Mouse (Mus musculus): Measurements from ENCODE around the gene Olfr704. TPM values are rescaled to one million over a fixed set of nuclear protein-coding genes. Genes with fewer than 3 reads are reported as not detected.

Gene Olfr704
- total RNA-seq (2023): not detected

GRCm38 (mm10) chr7:106862885-106863284 lies at the start of gene Olfr704:
Olfr704 (plus strand) TSS chr7:106863185.

GRCm38 (mm10) chr7:106813829-106814228 lies 49.2 kb upstream of the Olfr704 start, which contains the start of gene Olfr701:
Olfr701 (plus strand) TSS chr7:106814129.

GRCm38 (mm10) chr7:106833793-106834192 lies 29.2 kb upstream of the Olfr704 start, which contains the start of gene Olfr702:
Olfr702 (minus strand) TSS chr7:106833893.

GRCm38 (mm10) chr7:106843060-106843459 lies 19.9 kb upstream of the Olfr704 start, which contains the start of gene Olfr703:
Olfr703 (plus strand) TSS chr7:106843360.

GRCm38 (mm10) chr7:106876791-106877190 lies 13.8 kb downstream of the Olfr704 start, which contains the start of gene Olfr705:
Olfr705 (minus strand) TSS chr7:106876891.

GRCm38 (mm10) chr7:106888062-106888461 lies 25.1 kb downstream of the Olfr704 start, which contains the start of gene Olfr706:
Olfr706 (minus strand) TSS chr7:106888162.

GRCm38 (mm10) chr7:106901141-106901540 lies 38.2 kb downstream of the Olfr704 start, which contains the start of gene Olfr707:
Olfr707 (minus strand) TSS chr7:106901241.

GRCm38 (mm10) chr7:106907676-106908075 lies 44.7 kb downstream of the Olfr704 start, which contains the start of gene Olfr1532-ps1:
Olfr1532-ps1 (plus strand) TSS chr7:106908001.

Other genes starting within 250 kb of the Olfr704 start
- gene Olfr693, start 182.6 kb upstream of the Olfr704 start, total RNA-seq (2023): not detected
- not detected for gene Olfr694, start 171.4 kb upstream of the Olfr704 start, total RNA-seq (2023)
- gene Olfr695, start 146.8 kb upstream of the Olfr704 start, total RNA-seq (2023): not detected
- not detected for gene Olfr697, start 120.7 kb upstream of the Olfr704 start, total RNA-seq (2023)
- gene Olfr698, start 107.8 kb upstream of the Olfr704 start, total RNA-seq (2023): not detected
- gene Olfr699, start 70.0 kb upstream of the Olfr704 start, total RNA-seq (2023): not detected
- gene Olfr700, start 54.4 kb upstream of the Olfr704 start, total RNA-seq (2023): not detected
- not detected for gene Olfr701, start 49.1 kb upstream of the Olfr704 start, total RNA-seq (2023)
- gene Olfr702, start 29.3 kb upstream of the Olfr704 start, total RNA-seq (2023): not detected
- not detected for gene Olfr703, start 19.8 kb upstream of the Olfr704 start, total RNA-seq (2023)
- gene Olfr705, start 13.7 kb downstream of the Olfr704 start, total RNA-seq (2023): not detected
- gene Olfr706, start 25.0 kb downstream of the Olfr704 start, total RNA-seq (2023): not detected
- not detected for gene Olfr707, start 38.1 kb downstream of the Olfr704 start, total RNA-seq (2023)
- gene Olfr1532-ps1, start 44.8 kb downstream of the Olfr704 start, total RNA-seq (2023): not detected
- 0.33 TPM for gene Olfr709-ps1, start 69.0 kb downstream of the Olfr704 start, total RNA-seq (2023)
- gene Olfr710, start 85.1 kb downstream of the Olfr704 start, total RNA-seq (2023): not detected
- not detected for gene Olfr6, start 100.8 kb downstream of the Olfr704 start, total RNA-seq (2023)
- not detected for gene Olfr711, start 112.3 kb downstream of the Olfr704 start, total RNA-seq (2023)
- gene Olfr2, start 142.9 kb downstream of the Olfr704 start, total RNA-seq (2023): not detected
- gene Olfr713, start 168.0 kb downstream of the Olfr704 start, total RNA-seq (2023): not detected
- gene Olfr714, start 207.8 kb downstream of the Olfr704 start, total RNA-seq (2023): not detected
- not detected for gene Olfr17, start 230.0 kb downstream of the Olfr704 start, total RNA-seq (2023)
- gene Olfr715b, start 247.2 kb downstream of the Olfr704 start, total RNA-seq (2023): not detected